Mouse (Mus musculus) myocyte (in vitro differentiated cells): ENCODE measurements around the gene Nfil3.

Experiments used
- E2F4 ChIP-seq: IDR thresholded peaks from one replicate; pipeline ENCODE4 v1.6.1; 2011; ENCODE audit warnings: mild to moderate bottlenecking, control low read depth, moderate library complexity; ENCODE audit not compliant: insufficient read depth
- MAX ChIP-seq: IDR thresholded peaks from one replicate; pipeline ENCODE4 v1.6.1; 2011; ENCODE audit warnings: low read depth, mild to moderate bottlenecking, control low read depth
- MYOD1 ChIP-seq, 3 experiments: IDR thresholded peaks; one replicate each; pipeline ENCODE4 v1.6.1; 2011; ENCODE audit warnings: control low read depth in 2 of 3, low read depth in 2 of 3, mild to moderate bottlenecking in 2 of 3, moderate library complexity in 1 of 3; ENCODE audit not compliant: insufficient read length in 2 of 3, control insufficient read depth in 1 of 3
- POLR2A ChIP-seq: IDR thresholded peaks from one replicate; pipeline ENCODE4 v1.6.1; 2011; ENCODE audit warnings: low read depth, mild to moderate bottlenecking, control low read depth, moderate library complexity; ENCODE audit not compliant: insufficient read length
- REST ChIP-seq: IDR thresholded peaks from one replicate; pipeline ENCODE4 v1.6.1; 2011; ENCODE audit warnings: mild to moderate bottlenecking, control low read depth, moderate library complexity; ENCODE audit not compliant: insufficient read depth, insufficient read length
- USF1 ChIP-seq: IDR thresholded peaks from one replicate; pipeline ENCODE4 v1.6.1; 2011; ENCODE audit warnings: low read depth, mild to moderate bottlenecking, control low read depth, moderate library complexity

- TF ChIP-seq USF1 (no peak), POLR2A (no peak), E2F4 (no peak), REST (no peak), MAX (no peak), MYOD1 (IDR thresholded peaks at IDR 0.05; ENCODE audit: control insufficient read depth in 1 of 3, insufficient read length in 2 of 3, low read depth in 2 of 3) (peak in 2 of 3 experiments; percentile 36 to 92)
Observed at GRCm38 (mm10) chr13:52940956-52941355, 39.9 kb downstream of the Nfil3 start.
